Mouse (Mus musculus): ENCODE data around the gene Tns2.

Tns2 gene

DNA sequence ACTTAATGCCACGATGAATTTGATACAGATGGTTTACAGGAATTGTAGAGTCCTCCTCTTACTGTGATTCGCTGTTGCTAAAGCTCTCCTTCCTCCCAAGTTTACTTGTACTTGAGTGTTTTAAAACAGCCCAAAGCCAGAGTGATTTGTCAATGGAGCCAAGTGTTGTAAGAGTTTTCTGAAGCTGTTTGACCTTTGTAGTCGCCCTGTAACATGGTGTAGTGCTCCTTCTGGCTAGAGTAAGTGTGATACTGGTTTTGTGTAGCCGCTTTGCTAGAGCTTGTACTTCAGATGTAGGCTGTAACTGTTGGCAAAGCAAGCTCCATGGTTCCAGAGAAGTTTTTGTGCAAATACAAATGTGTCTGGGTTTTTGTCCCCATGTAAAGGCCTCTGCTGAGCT, 8.0 kb upstream of the Tns2 start:
- no peak for DNase-seq (ENCODE audit: low read depth)

- no peak for DNase-seq (ENCODE audit: low read depth)
Observed at GRCm38 (mm10) chr15:102094157-102094556, 6.1 kb upstream of the Tns2 start.

DNA sequence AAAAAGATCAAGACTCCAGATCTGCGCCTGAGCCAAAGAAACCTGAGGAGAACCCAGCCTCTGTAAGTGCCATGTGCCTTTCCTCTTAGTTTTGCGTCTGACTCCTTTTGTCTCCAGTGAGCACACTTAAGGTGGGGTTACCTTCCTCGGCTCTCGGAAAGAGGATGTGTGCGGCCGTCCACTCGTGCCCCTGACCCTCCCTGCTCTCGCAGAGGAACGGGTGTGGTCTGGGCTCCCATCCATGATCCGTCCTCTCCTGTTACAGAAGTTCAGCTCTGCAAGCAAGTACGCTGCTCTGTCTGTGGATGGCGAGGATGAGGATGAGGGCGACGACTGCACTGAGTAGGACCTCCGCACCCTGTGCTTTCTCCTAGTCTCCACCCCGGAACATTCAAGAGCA, 5.2 kb upstream of the Tns2 start:
- DNase-seq (ENCODE audit: low read depth): no peak

DNA sequence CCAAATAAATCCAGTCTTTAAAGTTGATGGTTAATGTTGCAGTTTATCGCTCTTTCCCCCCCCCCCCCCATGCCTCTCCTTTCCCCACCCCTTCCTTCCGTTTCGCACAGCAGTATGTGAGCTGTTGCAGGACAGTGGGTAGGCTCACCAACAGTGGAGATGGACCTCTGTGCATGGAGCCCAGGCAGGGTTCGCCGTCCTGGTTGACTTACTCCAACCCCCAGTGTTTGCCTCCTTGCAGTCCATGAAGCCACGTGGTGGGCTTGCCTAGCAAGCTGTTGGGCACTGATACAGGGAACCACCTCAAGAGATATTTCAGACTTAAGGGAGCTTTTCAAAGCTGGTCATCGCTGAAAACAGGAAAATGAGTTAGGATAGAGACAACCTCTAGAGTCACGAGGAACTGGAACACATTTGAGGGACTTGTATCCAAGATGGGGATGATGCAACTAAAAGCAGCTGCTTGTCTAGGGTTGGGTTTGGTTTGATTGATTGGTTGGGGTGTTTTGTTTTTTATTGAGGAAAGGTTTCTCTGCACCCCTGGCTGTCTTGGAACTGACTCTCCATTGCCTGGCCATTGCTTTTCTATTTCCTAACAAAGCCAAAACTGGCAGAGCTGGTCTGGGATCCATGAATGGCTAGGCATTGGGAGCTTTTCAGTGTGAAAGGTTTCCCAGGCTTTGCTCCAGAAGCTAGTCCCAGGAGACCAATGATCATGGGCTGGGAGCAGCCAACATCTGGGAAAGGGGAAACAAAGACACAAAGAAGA, 2.9 kb upstream of the Tns2 start:
- no peak for DNase-seq (ENCODE audit: low read depth)

DNA sequence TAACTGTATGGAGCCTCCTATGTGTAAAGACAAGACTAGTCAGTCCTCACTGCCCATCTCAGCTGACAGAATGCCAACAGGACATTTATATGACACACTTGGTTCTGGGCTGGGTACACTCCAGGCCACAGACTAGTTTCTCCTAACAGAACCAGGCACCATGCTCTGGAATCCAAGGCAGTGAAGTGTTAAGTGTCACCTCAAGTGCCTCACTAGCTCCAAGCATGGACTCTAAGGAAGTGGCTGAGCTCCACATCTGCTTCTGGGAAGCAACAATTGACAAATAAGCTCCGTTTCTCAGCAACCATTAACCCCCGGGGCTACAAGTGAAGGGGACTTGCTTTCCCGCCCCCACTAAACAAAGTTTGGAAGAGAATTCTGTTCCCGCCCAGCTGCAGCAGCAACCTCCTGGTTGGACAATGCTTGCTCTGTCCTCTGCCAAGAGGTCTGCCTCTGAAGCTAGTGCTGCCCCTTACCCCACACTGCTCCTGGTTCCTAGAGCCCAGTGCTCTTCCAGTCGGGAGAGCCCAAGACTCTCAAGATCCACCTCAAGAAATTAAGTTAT, 2.1 kb upstream of the Tns2 start:
- DNase-seq (ENCODE audit: low read depth): no peak

GRCm38 (mm10) chr15:102099260-102099659, 953 bp upstream of the Tns2 start:
- no peak for DNase-seq (ENCODE audit: low read depth)

- peak; percentile 50 for DNase-seq (ENCODE audit: low read depth)
Observed at GRCm38 (mm10) chr15:102099771-102100160, 447 bp upstream of the Tns2 start.

- no peak for DNase-seq (ENCODE audit: low read depth)
Observed at GRCm38 (mm10) chr15:102100996-102101671, 921 bp downstream of the Tns2 start.

DNA sequence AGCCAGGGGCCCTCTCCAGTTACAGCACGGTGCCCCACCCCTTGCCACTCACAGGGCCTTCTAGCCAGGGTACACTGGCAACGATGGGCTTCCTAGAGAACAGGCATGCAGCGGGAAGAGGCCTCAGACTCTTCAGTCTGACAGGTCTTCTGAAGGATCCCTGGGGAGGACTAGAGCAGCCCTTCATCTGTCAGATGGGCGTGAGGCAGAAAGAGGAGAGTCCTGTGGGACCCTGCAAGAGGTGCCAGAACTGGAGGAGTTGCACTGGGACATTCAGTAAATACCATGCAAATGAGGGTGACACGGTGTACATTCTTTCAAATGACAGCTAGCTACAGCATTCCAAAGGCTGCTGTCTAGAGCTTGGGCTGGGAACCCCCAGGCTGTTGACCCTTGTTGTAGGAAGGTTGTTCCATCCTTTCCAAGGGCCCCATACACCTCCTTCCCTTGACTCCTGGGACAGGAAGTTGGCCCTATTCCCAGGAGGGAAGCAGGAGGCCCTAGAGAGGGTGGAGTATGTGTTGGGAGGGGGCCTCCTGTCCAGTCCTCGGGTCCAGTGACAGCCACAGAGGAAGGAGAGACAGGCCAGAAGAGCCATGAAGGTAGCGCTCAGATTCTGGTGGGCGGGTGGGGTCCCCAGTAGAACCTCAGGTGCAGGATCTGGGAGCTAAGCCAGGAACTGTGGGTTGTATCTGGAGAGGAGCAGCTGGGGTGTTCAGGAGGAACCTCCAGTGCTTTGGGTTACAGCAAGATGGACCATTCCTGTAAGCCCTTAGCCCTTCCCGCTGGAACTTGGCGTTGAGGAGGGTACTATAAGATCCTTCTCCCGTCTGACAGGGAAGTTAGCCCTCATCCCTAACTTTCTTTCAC, 1.7 kb downstream of the Tns2 start:
- DNase-seq (ENCODE audit: low read depth): no peak

- DNase-seq (ENCODE audit: low read depth): no peak
Observed at GRCm38 (mm10) chr15:102102548-102103121, 2.4 kb downstream of the Tns2 start.

DNA sequence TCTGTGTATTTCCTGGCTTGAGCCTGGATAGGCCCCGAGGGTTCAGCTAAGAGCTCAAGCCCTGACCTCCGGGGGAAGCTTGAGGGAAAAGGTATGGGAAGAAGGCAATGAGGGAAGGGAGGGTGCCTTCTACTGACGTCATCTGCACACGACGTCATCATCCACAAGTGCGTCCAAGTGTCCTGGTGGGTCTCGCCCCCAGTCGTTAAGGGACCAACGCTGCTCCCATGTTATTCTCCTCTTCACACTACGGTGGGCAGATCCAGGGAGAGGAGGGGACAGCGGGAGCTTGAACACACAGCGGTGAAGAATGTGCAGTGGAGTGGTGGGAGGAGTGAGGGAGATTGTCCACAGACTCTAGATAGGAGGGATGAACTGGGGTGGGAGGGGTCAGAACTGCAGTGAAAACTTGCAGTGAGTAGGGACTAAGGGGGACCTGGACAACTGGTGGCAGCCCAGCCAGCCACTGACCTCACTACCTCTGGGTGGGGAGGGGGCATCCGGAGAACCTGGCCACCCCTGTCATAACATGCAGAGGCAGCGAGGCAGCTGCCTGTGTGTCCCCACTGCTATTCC, 3.2 kb downstream of the Tns2 start:
- DNase-seq (ENCODE audit: low read depth): no peak

GRCm38 (mm10) chr15:102103947-102104555, 3.8 kb downstream of the Tns2 start:
- no peak for DNase-seq (ENCODE audit: low read depth)

DNA sequence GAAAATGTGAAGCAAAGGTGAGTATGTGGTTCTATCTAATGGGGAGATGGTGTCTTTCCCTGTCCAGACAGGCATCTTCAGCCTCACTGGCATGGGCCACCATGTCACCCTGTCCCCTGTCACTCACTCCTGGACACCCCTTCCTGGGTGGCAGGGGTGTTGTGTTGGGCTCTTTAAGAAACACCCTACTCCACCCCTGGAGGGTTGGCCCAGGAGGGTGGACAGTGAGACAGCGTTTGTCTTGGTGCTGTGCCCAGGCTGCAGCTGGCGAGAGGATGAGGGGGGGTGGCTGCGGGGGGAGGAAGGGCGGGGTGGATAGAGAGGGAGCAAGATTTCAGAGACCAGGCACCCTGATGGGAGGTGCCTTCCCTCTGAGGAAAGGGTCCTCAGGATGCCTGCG, 5.1 kb downstream of the Tns2 start:
- DNase-seq (ENCODE audit: low read depth): peak; percentile 68

GRCm38 (mm10) chr15:102105764-102106730, 5.8 kb downstream of the Tns2 start:
- peak; percentile 45 for DNase-seq (ENCODE audit: low read depth)

DNA sequence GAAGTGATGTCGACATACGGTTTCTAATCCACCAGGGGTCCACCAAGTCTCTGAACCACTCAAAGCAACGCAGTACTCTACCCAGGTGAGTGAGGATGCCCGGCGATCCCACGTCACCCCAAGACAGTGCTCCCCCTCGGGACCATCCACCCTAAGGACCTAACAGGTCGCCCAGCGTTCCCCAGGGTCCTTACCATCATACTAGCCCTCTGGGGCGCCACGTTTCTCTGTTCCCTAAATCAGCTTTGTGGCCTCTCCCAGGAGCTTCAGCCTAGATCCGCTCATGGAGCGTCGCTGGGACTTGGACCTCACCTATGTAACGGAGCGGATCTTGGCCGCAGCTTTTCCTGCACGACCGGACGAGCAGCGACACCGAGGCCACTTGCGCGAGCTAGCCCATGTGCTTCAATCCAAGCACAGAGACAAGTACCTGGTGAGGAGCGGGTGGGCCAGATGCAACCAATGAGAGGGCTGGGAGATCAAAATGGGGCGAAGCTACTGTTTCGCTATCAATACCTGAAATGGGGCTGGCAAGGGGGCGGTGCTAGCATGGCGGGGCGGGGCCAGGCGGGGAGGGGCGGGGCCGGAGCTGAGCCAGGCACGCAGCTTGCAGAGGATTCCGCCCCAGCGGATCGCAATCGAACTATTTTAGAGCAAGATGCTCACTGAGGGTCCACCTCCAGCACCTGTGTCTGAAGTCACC, 6.7 kb downstream of the Tns2 start:
- DNase-seq (ENCODE audit: low read depth): no peak

- DNase-seq (ENCODE audit: low read depth): peak; percentile 75
Observed at GRCm38 (mm10) chr15:102107689-102108573, 7.7 kb downstream of the Tns2 start.

DNA sequence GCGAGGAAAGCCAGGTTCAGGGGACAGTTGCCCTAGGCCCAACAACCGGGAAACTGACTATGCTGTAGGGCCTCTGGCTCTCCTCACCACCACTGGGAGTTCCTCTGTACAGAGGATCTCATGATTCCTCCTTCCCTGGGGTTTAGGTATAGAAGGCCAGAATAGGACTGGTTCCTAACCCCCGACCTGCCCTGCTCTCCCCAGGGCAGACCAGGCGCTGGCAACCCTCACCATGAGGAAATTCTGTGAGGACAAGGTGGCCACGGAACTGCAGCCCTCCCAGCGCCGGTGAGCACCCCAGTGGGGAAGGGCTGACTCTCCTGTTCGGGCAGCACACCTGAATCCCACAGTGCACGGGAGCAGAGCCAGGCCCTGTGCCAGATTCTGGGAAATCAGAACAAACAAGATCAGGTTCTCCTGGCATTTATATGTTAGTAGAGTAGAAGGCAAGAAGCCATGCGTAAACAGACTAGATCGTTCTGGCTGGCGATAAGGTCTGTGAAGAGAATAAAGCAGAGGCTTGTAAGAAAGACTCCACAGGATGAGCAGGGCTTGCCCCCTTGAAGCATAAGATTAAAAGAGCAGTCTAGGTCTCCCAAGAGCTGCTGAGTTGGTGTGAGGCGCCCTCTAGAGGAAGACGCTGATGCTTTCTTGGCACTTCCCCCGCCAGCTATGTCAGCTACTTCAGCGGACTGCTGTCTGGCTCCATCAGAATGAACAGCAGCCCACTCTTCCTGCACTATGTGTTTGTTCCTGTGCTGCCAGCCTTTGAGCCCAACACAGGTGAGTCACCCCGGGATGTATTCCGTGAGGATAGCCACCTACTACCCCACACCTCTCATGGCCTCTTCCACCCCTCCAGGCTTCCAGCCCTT, 8.7 kb downstream of the Tns2 start:
- peak; percentile 87 for DNase-seq (ENCODE audit: low read depth)
